Mouse (Mus musculus) myocyte (in vitro differentiated cells): ENCODE measurements at regions not wholly inside any gene's neighbourhood (a gene's known extent, or its start where the extent isn't known, plus 50 kb on each side); places are given as distances from the start of the nearest gene placed in this dataset.

ENCODE experiments used
- H3K27me3 ChIP-seq: one replicate; pipeline ENCODE4 v1.6.1; 2011; ENCODE audit not compliant: control insufficient read depth, insufficient read depth, insufficient read length
- H3K36me3 ChIP-seq: one replicate; pipeline ENCODE4 v1.6.1; 2011; ENCODE audit not compliant: control insufficient read depth, insufficient read depth
- H3K4me2 ChIP-seq: one replicate; pipeline ENCODE4 v1.6.1; 2011; ENCODE audit warnings: low read depth, control low read depth
- H3K4me3 ChIP-seq: one replicate; pipeline ENCODE4 v1.5.1; 2011; ENCODE audit warnings: mild to moderate bottlenecking, control low read depth, moderate library complexity
- H3K79me2 ChIP-seq: one replicate; pipeline ENCODE4 v1.6.1; 2011; ENCODE audit not compliant: control insufficient read depth, insufficient read depth
- H3ac ChIP-seq: one replicate; pipeline ENCODE4 v1.6.1; 2011; ENCODE audit not compliant: control insufficient read depth, insufficient read length
- CEBPB ChIP-seq: IDR thresholded peaks from 2 replicates; pipeline ENCODE4 v1.6.1; 2011; ENCODE audit warnings: mild to moderate bottlenecking, moderate library complexity; ENCODE audit not compliant: poor library complexity, insufficient read depth, severe bottlenecking
- E2F4 ChIP-seq: IDR thresholded peaks from one replicate; pipeline ENCODE4 v1.6.1; 2011; ENCODE audit warnings: mild to moderate bottlenecking, control low read depth, moderate library complexity; ENCODE audit not compliant: insufficient read depth
- MAX ChIP-seq: IDR thresholded peaks from one replicate; pipeline ENCODE4 v1.6.1; 2011; ENCODE audit warnings: low read depth, mild to moderate bottlenecking, control low read depth
- MYOD1 ChIP-seq, 3 experiments: IDR thresholded peaks; one replicate each; pipeline ENCODE4 v1.6.1; 2011; ENCODE audit warnings: control low read depth in 2 of 3, low read depth in 2 of 3, mild to moderate bottlenecking in 2 of 3, moderate library complexity in 1 of 3; ENCODE audit not compliant: insufficient read length in 2 of 3, control insufficient read depth in 1 of 3
- MYOG ChIP-seq, 3 experiments: IDR thresholded peaks; one replicate each; pipeline ENCODE4 v1.6.1; 2011; ENCODE audit warnings: control low read depth in 2 of 3, low read depth in 2 of 3, mild to moderate bottlenecking in 2 of 3; ENCODE audit not compliant: insufficient read length in 2 of 3, control insufficient read depth in 1 of 3, insufficient read depth in 1 of 3
- POLR2A ChIP-seq: IDR thresholded peaks from one replicate; pipeline ENCODE4 v1.6.1; 2011; ENCODE audit warnings: low read depth, mild to moderate bottlenecking, control low read depth, moderate library complexity; ENCODE audit not compliant: insufficient read length
- POLR2AphosphoS2 ChIP-seq: IDR thresholded peaks from one replicate; pipeline ENCODE4 v1.6.1; 2011; ENCODE audit warnings: low read depth, control low read depth; ENCODE audit not compliant: insufficient read length
- REST ChIP-seq: IDR thresholded peaks from one replicate; pipeline ENCODE4 v1.6.1; 2011; ENCODE audit warnings: mild to moderate bottlenecking, control low read depth, moderate library complexity; ENCODE audit not compliant: insufficient read depth, insufficient read length
- SRF ChIP-seq: IDR thresholded peaks from one replicate; pipeline ENCODE4 v1.6.1; 2011; ENCODE audit warnings: low read depth; ENCODE audit not compliant: control insufficient read depth, insufficient read length
- TCF12 ChIP-seq: IDR thresholded peaks from one replicate; pipeline ENCODE4 v1.6.1; 2011; ENCODE audit warnings: mild to moderate bottlenecking, control low read depth; ENCODE audit not compliant: poor library complexity, insufficient read depth, severe bottlenecking
- TCF3 ChIP-seq: IDR thresholded peaks from one replicate; pipeline ENCODE4 v1.6.1; 2011; ENCODE audit warnings: low read depth, control low read depth; ENCODE audit not compliant: insufficient read length
- USF1 ChIP-seq: IDR thresholded peaks from one replicate; pipeline ENCODE4 v1.6.1; 2011; ENCODE audit warnings: low read depth, mild to moderate bottlenecking, control low read depth, moderate library complexity

- TF ChIP-seq REST (no peak), USF1 (no peak), MYOD1 (IDR thresholded peaks at IDR 0.05; ENCODE audit: control insufficient read depth in 1 of 3, insufficient read length in 2 of 3, low read depth in 2 of 3) (no peak), MAX (no peak), POLR2AphosphoS2 (no peak), MYOG (IDR thresholded peaks at IDR 0.05; ENCODE audit: control insufficient read depth in 1 of 3, insufficient read depth in 1 of 3, insufficient read length in 2 of 3, low read depth in 2 of 3) (no peak)
- Histone ChIP-seq H3K27me3 (no peaks in the 10 kb centered on the region), H3K4me2 (no peak overlapping the region), H3K36me3 (no peaks in the 10 kb centered on the region), H3K79me2 (no peaks in the 10 kb centered on the region), H3ac (no peak overlapping the region), H3K4me3 (no peak overlapping the region)
Observed at GRCm38 (mm10) chr12:77663180-77663579, 425.3 kb downstream of the Fut8 start.

DNA sequence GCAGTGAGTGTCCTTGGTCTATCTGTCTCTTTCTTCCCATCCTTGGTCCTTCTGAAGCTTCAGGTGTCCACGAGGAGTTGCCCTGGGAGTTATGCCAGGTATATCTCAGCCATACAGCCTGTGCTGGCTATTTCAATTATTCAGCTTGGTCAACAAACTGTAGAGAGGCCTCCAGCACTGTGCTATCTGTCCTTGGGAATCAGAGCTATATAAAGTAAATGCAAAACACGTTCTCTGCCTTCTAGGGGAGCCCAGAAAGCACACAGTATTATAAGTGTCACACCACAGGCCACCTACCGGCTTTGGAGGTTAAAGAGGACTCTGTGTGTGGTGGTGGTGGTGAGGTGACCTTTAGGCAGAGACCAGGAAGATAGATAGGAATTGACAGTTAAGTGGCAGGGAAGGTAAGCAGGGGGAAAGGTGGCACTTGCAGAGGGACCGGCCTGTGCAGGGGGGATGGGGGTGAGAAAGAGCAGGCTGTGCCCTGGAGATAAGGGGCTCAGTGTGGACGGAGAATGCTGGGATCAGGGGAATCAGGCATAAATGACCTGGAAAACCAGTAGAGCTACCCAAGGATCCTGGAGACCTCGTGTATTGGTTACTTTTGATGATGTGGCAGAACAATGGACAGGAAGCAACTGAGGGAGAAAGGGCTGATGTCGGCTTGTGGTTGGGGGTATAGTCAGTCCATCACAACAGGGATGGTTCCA lies 425.9 kb downstream of the Fut8 start:
- Histone ChIP-seq H3K36me3 (no peaks in the 10 kb centered on the region), H3ac (no peak overlapping the region), H3K4me2 (no peak overlapping the region), H3K4me3 (no peak overlapping the region), H3K79me2 (no peaks in the 10 kb centered on the region), H3K27me3 (no peaks in the 10 kb centered on the region)
- TF ChIP-seq TCF12: no peak
- TF ChIP-seq E2F4: no peak
- no peak for TF ChIP-seq POLR2A
- TF ChIP-seq MYOG (IDR thresholded peaks at IDR 0.05; ENCODE audit: control insufficient read depth in 1 of 3, insufficient read depth in 1 of 3, insufficient read length in 2 of 3, low read depth in 2 of 3): no peak
- no peak for TF ChIP-seq REST
- TF ChIP-seq TCF3: no peak
- TF ChIP-seq POLR2AphosphoS2: no peak
- no peak for TF ChIP-seq CEBPB
- TF ChIP-seq USF1: no peak
- no peak for TF ChIP-seq MAX
- no peak for TF ChIP-seq MYOD1 (IDR thresholded peaks at IDR 0.05; ENCODE audit: control insufficient read depth in 1 of 3, insufficient read length in 2 of 3, low read depth in 2 of 3)
- TF ChIP-seq SRF: no peak

DNA sequence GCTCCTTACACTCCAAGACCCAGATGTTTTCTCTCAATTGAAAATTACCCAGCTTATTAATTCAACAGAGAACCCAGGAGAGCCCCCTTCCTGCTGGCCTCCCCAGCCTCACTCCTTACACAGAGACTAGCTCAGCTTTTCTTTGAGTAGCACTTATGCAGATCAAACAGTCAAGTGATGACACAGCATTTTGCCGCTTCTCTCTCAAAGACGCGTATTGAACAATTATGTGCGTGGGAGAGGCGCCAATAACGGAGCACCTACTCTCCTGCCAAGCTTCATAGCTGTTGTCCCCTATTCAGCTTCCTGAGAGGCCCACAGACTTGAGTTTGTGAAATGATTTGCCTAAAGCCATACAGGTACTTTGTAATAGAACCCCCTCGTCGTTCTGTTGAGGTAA lies 428.5 kb downstream of the Fut8 start:
- no peaks in the 10 kb centered on the region for H3K79me2 ChIP-seq
- TF ChIP-seq MYOG (IDR thresholded peaks at IDR 0.05; ENCODE audit: control insufficient read depth in 1 of 3, insufficient read depth in 1 of 3, insufficient read length in 2 of 3, low read depth in 2 of 3): no peak
- TF ChIP-seq TCF12: no peak
- TF ChIP-seq MAX: no peak
- TF ChIP-seq SRF: no peak
- no peak for TF ChIP-seq E2F4
- no peak for TF ChIP-seq POLR2AphosphoS2
- TF ChIP-seq REST: no peak
- no peak for TF ChIP-seq MYOD1 (IDR thresholded peaks at IDR 0.05; ENCODE audit: control insufficient read depth in 1 of 3, insufficient read length in 2 of 3, low read depth in 2 of 3)
- TF ChIP-seq POLR2A: no peak

DNA sequence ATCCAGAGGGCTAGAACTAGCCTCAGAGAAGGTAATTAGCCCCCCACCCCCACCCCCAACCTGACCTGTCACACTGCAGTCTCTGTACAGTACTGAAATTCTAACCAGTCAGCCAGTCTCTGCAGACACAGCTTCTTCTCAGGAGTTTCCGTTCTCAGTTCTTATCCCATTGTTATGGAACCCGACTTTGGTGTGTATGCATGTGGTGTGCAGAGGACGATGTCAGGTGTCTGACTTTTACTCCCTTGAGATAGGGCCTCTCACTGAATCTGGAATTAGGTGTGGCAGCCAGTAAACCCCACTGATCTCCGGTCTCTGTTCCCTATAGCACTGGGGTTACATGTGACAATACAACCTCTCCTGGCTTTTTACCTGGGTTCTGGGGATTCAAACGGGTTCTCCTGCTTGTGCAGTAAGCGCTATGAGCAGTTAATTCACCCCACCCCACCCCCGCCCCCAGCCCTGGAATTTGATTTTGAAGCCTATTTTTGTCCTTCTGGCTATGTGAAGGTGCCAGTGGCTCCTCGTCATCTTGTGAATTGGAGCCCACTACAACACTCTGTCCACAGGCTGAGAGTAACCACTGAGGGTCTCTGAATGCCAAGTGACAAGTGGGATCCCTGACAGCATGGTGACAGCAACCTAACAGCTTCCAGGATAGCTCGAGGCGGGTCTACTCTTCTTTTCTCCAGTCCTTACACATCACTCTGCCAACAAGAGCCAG lies 429.4 kb downstream of the Fut8 start:
- Histone ChIP-seq H3K4me2 (no peak overlapping the region), H3K36me3 (no peaks in the 10 kb centered on the region), H3K79me2 (no peaks in the 10 kb centered on the region), H3K4me3 (no peak overlapping the region), H3K27me3 (no peaks in the 10 kb centered on the region), H3ac (no peak overlapping the region)
- no peak for TF ChIP-seq MAX
- TF ChIP-seq MYOD1 (IDR thresholded peaks at IDR 0.05; ENCODE audit: control insufficient read depth in 1 of 3, insufficient read length in 2 of 3, low read depth in 2 of 3): no peak
- no peak for TF ChIP-seq TCF3
- TF ChIP-seq POLR2A: no peak
- no peak for TF ChIP-seq POLR2AphosphoS2
- no peak for TF ChIP-seq TCF12
- no peak for TF ChIP-seq SRF
- TF ChIP-seq MYOG (IDR thresholded peaks at IDR 0.05; ENCODE audit: control insufficient read depth in 1 of 3, insufficient read depth in 1 of 3, insufficient read length in 2 of 3, low read depth in 2 of 3): no peak
- no peak for TF ChIP-seq REST
- TF ChIP-seq CEBPB: no peak
- TF ChIP-seq E2F4: no peak
- TF ChIP-seq USF1: no peak

More for the DNA sequence above, 428.5 kb downstream of the Fut8 start:
- no peak overlapping the region for H3ac ChIP-seq
- H3K4me3 ChIP-seq: no peak overlapping the region
- H3K27me3 ChIP-seq: no peaks in the 10 kb centered on the region
- H3K36me3 ChIP-seq: no peaks in the 10 kb centered on the region
- H3K4me2 ChIP-seq: no peak overlapping the region

DNA sequence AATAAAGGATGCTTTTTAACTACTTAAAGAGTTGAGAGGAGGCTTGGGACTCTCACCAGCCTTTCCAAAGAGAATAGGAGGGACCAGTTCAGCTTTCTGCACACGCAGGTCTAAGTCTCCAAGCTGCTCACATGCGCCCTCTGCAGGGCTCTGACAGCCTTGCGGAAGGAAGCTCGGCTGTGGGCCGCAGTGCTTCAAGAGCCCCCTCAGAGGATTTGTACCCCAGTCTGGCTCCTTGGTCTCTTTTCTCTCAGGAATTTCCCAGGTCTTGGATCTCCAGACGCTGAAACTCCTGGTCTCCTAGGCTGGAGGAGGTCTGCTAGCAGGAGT lies 429.9 kb downstream of the Fut8 start:
- Histone ChIP-seq H3K79me2 (no peaks in the 10 kb centered on the region), H3K4me2 (no peak overlapping the region)
- TF ChIP-seq CEBPB: no peak
- no peak for TF ChIP-seq POLR2AphosphoS2
- no peak for TF ChIP-seq MYOD1 (IDR thresholded peaks at IDR 0.05; ENCODE audit: control insufficient read depth in 1 of 3, insufficient read length in 2 of 3, low read depth in 2 of 3)
- TF ChIP-seq TCF3: no peak
- no peak for TF ChIP-seq MAX
- TF ChIP-seq REST: no peak
- no peak for TF ChIP-seq TCF12

More for the DNA sequence above, 429.9 kb downstream of the Fut8 start:
- Histone ChIP-seq H3K27me3 (no peaks in the 10 kb centered on the region), H3ac (no peak overlapping the region), H3K4me3 (no peak overlapping the region), H3K36me3 (no peaks in the 10 kb centered on the region)
